Comparison of ENCODE assay signal across 19 mouse cellular contexts in the genomic region with DNA sequence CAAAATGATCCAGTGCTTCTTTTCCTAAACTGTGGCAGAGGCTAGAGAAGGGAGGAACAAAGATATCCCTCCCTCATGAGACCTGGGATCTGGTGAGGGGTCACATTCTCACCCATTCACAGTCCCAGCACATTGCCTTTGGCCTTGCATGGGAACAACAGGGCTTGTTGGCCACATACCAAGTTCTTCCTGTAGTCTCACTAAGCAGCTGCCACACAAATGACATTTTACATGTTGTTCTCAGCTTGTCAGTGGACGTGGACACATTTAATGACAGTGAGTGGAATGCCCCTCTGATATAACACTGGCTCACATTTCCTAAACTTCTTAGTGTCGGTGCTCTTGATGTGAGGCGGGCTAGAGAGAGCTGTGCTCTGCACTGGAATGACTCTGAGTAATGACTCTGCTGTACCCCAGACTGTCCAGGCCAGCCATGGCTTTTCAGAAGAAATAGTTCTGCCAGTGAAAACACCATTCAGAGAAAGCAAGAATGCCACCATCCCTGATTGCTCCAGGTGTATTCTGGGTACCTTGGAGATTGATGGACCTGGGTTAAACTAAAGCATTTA. TPM values are rescaled to one million over a fixed set of nuclear protein-coding genes. Genes with fewer than 3 reads are reported as not detected.
DNase-seq lines count a peak whose midpoint lies in the region; ATAC-seq and TF ChIP-seq lines count a peak whose summit lies in the region.
"Had no signal": no experiment of that assay in that cellular context is flagged by ENCODE, and none has a peak within 500 bp of the region (broad histone marks: within the 10 kb centered on the region; RNA-seq: fewer than 3 reads in every experiment).

No protein-coding gene starts in this region.

- no peaks in the 10 kb centered on the region for H3K27me3 ChIP-seq in hindbrain, embryonic 16.5 days (replicated peaks; ENCODE audit: control insufficient read depth, insufficient read depth, low read length)
- H3K27me3 ChIP-seq in hindbrain, embryonic 11.5 days (ENCODE audit: control insufficient read depth, insufficient read depth, low read length), result no peaks in the 10 kb centered on the region
- no peaks in the 10 kb centered on the region for H3K27me3 ChIP-seq in limb, embryonic 14.5 days (ENCODE audit: control insufficient read depth, insufficient read depth, low read length)
- H3K27me3 ChIP-seq: forebrain, embryonic 15.5 days; liver, embryonic 12.5 days had no signal

- 55% methylated on average over 3 of the region's 3 CpGs for WGBS in hindbrain, embryonic 16.5 days
- 84% methylated on average over 3 of the region's 3 CpGs for WGBS in hindbrain, embryonic 11.5 days
- WGBS in limb, embryonic 14.5 days, result 49% methylated on average over 3 of the region's 3 CpGs

- H3K9ac ChIP-seq in hindbrain, embryonic 16.5 days (ENCODE audit: low read depth, low read length), result no peak overlapping the region
- H3K9ac ChIP-seq in hindbrain, embryonic 11.5 days (ENCODE audit: low read depth, low read length), result no peak overlapping the region
- no peak overlapping the region for H3K9ac ChIP-seq in limb, embryonic 14.5 days (ENCODE audit: low read depth, low read length, severe bottlenecking)
- H3K9ac ChIP-seq: forebrain, embryonic 15.5 days; liver, embryonic 12.5 days had no signal

- no peak overlapping the region for H3K4me3 ChIP-seq in gastrocnemius, adult 2 months
- H3K4me3 ChIP-seq in hindbrain, embryonic 16.5 days (ENCODE audit: low read length), result no peak overlapping the region
- no peak overlapping the region for H3K4me3 ChIP-seq in hindbrain, embryonic 11.5 days (ENCODE audit: low read depth, low read length)
- H3K4me3 ChIP-seq in limb, embryonic 14.5 days (replicated peaks; ENCODE audit: low read length), result no peak overlapping the region
- H3K4me3 ChIP-seq: forebrain, embryonic 15.5 days; liver, embryonic 12.5 days; myocyte had no signal

- DNase-seq in gastrocnemius, adult 2 months, result no peak
- DNase-seq in gastrocnemius, adult 18-20 months (ENCODE audit: low spot score), result no peak
- DNase-seq in hindbrain, embryonic 11.5 days (ENCODE audit: low spot score), result no peak
- peak; percentile 31 for DNase-seq in lung, postnatal 10 days
- no peak for DNase-seq in lung, postnatal 4 days
- DNase-seq in limb, embryonic 14.5 days (ENCODE audit: low spot score), result peak; percentile 66
- no peak for DNase-seq in thymus, postnatal 25 days
- DNase-seq: adrenal gland, postnatal 14 days; gastrocnemius, postnatal 25 days; right cerebral cortex, postnatal 25 days had no signal

- no peak for TF ChIP-seq CTCF in gastrocnemius, adult 2 months (IDR thresholded peaks at IDR 0.05)

- H3K27ac ChIP-seq in gastrocnemius, adult 2 months, result peak overlapping the region; percentile 90
- no peak overlapping the region for H3K27ac ChIP-seq in hindbrain, embryonic 16.5 days (ENCODE audit: low read depth, low read length)
- H3K27ac ChIP-seq in hindbrain, embryonic 11.5 days (ENCODE audit: low read depth, low read length), result no peak overlapping the region
- no peak overlapping the region for H3K27ac ChIP-seq in limb, embryonic 14.5 days (replicated peaks; ENCODE audit: low read depth, low read length)
- H3K27ac ChIP-seq: forebrain, embryonic 15.5 days; liver, embryonic 12.5 days had no signal

- peaks cover 10% of the 10 kb centered on the region for H3K36me3 ChIP-seq in hindbrain, embryonic 16.5 days (ENCODE audit: control insufficient read depth, insufficient read depth, low read length)
- H3K36me3 ChIP-seq in hindbrain, embryonic 11.5 days (ENCODE audit: control insufficient read depth, insufficient read depth, low read length), result no peaks in the 10 kb centered on the region
- no peaks in the 10 kb centered on the region for H3K36me3 ChIP-seq in limb, embryonic 14.5 days (ENCODE audit: control insufficient read depth, insufficient read depth, low read length)
- H3K36me3 ChIP-seq: liver, embryonic 12.5 days had no signal

- peaks cover 2% of the 10 kb centered on the region; the same call in 1 of the 2 replicates for H3K4me1 ChIP-seq in hindbrain, embryonic 16.5 days (ENCODE audit: control insufficient read depth, insufficient read depth, low read depth, low read length)
- H3K4me1 ChIP-seq in hindbrain, embryonic 11.5 days (replicated peaks; ENCODE audit: control insufficient read depth, insufficient read depth, low read length), result no peaks in the 10 kb centered on the region
- no peaks in the 10 kb centered on the region for H3K4me1 ChIP-seq in limb, embryonic 14.5 days (ENCODE audit: control insufficient read depth, insufficient read depth, low read length)
- H3K4me1 ChIP-seq: liver, embryonic 12.5 days had no signal

- no peaks in the 10 kb centered on the region for H3K9me3 ChIP-seq in hindbrain, embryonic 16.5 days (ENCODE audit: control insufficient read depth, low read length)
- H3K9me3 ChIP-seq in hindbrain, embryonic 11.5 days (ENCODE audit: control insufficient read depth, low read length), result no peaks in the 10 kb centered on the region
- no peaks in the 10 kb centered on the region for H3K9me3 ChIP-seq in limb, embryonic 14.5 days (ENCODE audit: control insufficient read depth, low read length)
- H3K9me3 ChIP-seq: forebrain, embryonic 15.5 days; liver, embryonic 12.5 days had no signal

- intact Hi-C loops in gastrocnemius, adult 2 months (cut with DNase I), result no loop called here

- H3K4me2 ChIP-seq in hindbrain, embryonic 16.5 days (ENCODE audit: low read length), result no peak overlapping the region
- no peak overlapping the region for H3K4me2 ChIP-seq in hindbrain, embryonic 11.5 days (replicated peaks; ENCODE audit: low read depth, low read length)
- no peak overlapping the region for H3K4me2 ChIP-seq in limb, embryonic 14.5 days (replicated peaks; ENCODE audit: low read depth, low read length, severe bottlenecking)
- H3K4me2 ChIP-seq: forebrain, embryonic 15.5 days; liver, embryonic 12.5 days had no signal

- 0 out of 2 replicates have a peak, but pooled peaks have one; percentile 48 for ATAC-seq in hindbrain, embryonic 16.5 days
- no peak for ATAC-seq in hindbrain, embryonic 11.5 days (ENCODE audit: low FRiP score)
- 0 out of 2 replicates have a peak, but pooled peaks have one; percentile 34 for ATAC-seq in limb, embryonic 14.5 days (ENCODE audit: low FRiP score, low read depth)
- ATAC-seq: forebrain, embryonic 15.5 days; liver, embryonic 12.5 days had no signal

- no peak for TF ChIP-seq POLR2A in limb, embryonic 14.5 days (IDR thresholded peaks at IDR 0.05; ENCODE audit: borderline replicate concordance, extremely low read depth, insufficient read depth, insufficient read length)

RNA-seq across cellular contexts. Expression of a gene that starts 10.8 kb away (rescaled TPM):
- 10 to 100 TPM; 20.7 to 23.0 TPM for total RNA-seq in gastrocnemius, adult 2 months (2021)
- total RNA-seq in gastrocnemius, adult 18-20 months (2021), result 10 to 100 TPM; 20.1 to 24.4 TPM
- 30.5 and 34.2 TPM in 2 replicates for polyA plus RNA-seq in hindbrain, embryonic 16.5 days (2015; fragmentation: Nextera tagmentation; extraction: Ambion mirVana)
- polyA plus RNA-seq in hindbrain, embryonic 11.5 days (2014; fragmentation: Nextera tagmentation; extraction: Ambion mirVana), result 0.20 and 0.57 TPM in 2 replicates
- 0.49 and 0.54 TPM in 2 replicates for polyA plus RNA-seq in limb, embryonic 14.5 days (2012; rRNA removed)
- polyA plus RNA-seq in limb, embryonic 14.5 days (2014; fragmentation: Nextera tagmentation; extraction: Ambion mirVana), result 0.28 and 0.48 TPM in 2 replicates
- total RNA-seq: megakaryocyte-erythroid progenitor cell, adult 5-6 weeks; MEL had no signal
- polyA plus RNA-seq: liver, embryonic 12.5 days had no signal

RNA-seq across cellular contexts. Expression of a gene that starts 14.1 kb away (rescaled TPM):
- not detected for total RNA-seq in gastrocnemius, adult 2 months (2021)
- not detected for total RNA-seq in gastrocnemius, adult 18-20 months (2021)
- not detected in 2 replicates for polyA plus RNA-seq in hindbrain, embryonic 16.5 days (2015; fragmentation: Nextera tagmentation; extraction: Ambion mirVana)
- polyA plus RNA-seq in hindbrain, embryonic 11.5 days (2014; fragmentation: Nextera tagmentation; extraction: Ambion mirVana), result not detected in 2 replicates
- polyA plus RNA-seq in limb, embryonic 14.5 days (2012; rRNA removed), result not detected in 2 replicates
- polyA plus RNA-seq in limb, embryonic 14.5 days (2014; fragmentation: Nextera tagmentation; extraction: Ambion mirVana), result not detected in 2 replicates
- total RNA-seq: adrenal gland, postnatal 14 days; gastrocnemius, postnatal 25 days; left cerebral cortex, postnatal 10 days; megakaryocyte-erythroid progenitor cell, adult 5-6 weeks; MEL had no signal
- polyA plus RNA-seq: forebrain, embryonic 15.5 days; kidney, embryonic 16.5 days; liver, embryonic 12.5 days; myocyte; thymus, postnatal 0 days had no signal

Comparison
In these comparisons a context has a peak if more than half of its experiments do, and no peak if none do; other contexts are left out.
1. DNase-seq: peak in lung, postnatal 10 days (single experiment) and limb, embryonic 14.5 days (single experiment); none in gastrocnemius, adult 2 months (single experiment), gastrocnemius, adult 18-20 months (single experiment), hindbrain, embryonic 11.5 days (single experiment), lung, postnatal 4 days (0 of 2) and thymus, postnatal 25 days (single experiment).
2. RNA of a gene that starts 10.8 kb away (polyA plus RNA-seq): 30.5 to 34.2 TPM in hindbrain, embryonic 16.5 days; 0.20 to 0.57 TPM in hindbrain, embryonic 11.5 days and 0.28 to 0.54 TPM in limb, embryonic 14.5 days; every median in the first group is over 10 times any median in the second.